Mouse (Mus musculus): ENCODE data around the gene Scp2d1.
A peak's percentile ranks its signal among the peaks of the same experiment; 100 is the strongest.
"Not testable (repeated sequence)": the region's sequence is repeated elsewhere in the genome, so short reads cannot be mapped to it uniquely, and the experiment has no call there.

Gene Scp2d1

DNA sequence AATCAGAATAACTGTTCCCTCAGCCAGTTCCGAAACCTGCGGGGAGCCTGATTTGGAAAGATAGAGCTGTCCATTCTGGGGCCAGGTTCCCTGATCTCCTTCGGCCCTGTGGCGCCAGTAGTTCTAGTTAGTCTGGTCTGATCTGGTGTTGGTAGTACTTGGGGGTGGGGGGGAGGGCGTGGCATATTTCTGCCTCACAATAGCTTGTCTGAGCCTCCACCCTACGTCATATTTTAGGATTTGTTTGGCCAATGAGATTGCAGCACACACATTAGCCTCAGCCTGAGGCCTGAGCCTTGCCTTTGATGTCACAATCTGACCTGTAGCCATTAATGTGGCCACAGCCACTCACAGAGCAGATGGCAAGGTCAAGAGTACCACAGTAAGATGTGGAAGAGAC is at the start of gene Scp2d1:
TSS of gene Scp2d1 (plus strand) at position 301 of the 400 bp plus-strand sequence.
- DNase-seq (ENCODE audit: low spot score), result not testable (repeated sequence)

- peak; percentile 7 for DNase-seq (ENCODE audit: low spot score)
These were observed 48.8 kb upstream of the Scp2d1 start for GRCm38 (mm10) chr2:144774636-144775160.

GRCm38 (mm10) chr2:144775626-144776025 is 47.8 kb upstream of the Scp2d1 start:
- no peak for DNase-seq (ENCODE audit: low spot score)

DNA sequence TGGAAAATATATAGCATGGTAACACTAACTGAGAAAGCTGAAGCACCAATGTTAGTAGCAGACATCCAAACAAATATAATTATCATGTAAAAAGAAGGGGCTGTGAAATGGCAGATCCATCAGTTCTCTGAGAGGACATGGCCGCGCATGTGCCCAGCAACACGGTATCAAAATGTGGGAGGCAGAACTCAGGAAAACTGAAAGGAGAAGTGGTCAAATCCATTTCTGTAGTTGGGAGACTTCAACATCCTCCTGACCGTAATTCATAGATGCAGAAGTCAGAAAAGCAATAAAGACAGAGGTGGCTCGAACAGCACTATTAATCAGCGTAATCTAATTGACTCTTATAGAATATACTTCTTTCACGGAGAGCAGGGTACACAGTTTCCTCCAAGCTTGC is 44.2 kb upstream of the Scp2d1 start:
- no peak for DNase-seq (ENCODE audit: low spot score)

DNA sequence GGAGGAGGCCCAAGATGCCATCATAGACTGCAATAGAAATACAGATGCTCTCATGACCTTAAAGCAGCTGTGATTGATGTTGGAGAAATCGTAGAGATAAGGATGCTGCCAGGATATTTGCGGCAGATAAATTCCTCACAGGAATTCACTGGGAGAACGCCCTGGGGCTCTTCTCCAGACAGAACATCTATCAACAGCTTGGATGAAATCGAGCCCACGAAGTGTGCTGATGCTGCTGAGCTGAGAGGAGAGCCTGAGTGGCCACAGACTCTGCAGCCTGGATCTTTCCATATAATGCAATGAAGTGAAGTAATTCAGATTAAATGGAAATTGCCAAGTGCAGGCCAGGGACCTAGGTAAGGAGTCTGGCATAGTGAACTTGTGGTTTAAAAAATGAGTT is 42.7 kb upstream of the Scp2d1 start:
- DNase-seq (ENCODE audit: low spot score), result no peak

GRCm38 (mm10) chr2:144781871-144782270 is 41.6 kb upstream of the Scp2d1 start:
- DNase-seq (ENCODE audit: low spot score), result no peak

DNA sequence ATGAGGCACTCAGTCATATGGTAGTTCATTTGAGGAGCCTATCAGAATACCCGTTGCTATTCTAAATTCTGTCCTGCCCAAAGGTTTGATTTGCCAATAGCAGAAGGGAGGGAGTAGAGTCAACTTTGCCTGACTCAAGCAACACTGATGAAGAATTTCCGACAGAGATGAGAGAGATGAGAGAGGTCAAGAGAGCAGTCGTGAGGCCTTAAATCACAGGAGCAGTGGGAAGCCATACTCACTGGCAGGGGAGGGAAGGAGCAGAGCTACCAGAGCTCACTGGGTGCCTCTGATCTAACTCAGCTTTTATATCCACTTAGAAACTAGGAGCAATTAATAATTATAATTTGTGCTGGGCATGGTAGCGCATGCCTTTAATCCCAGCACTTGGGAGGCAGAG is 41.0 kb upstream of the Scp2d1 start:
- no peak for DNase-seq (ENCODE audit: low spot score)

GRCm38 (mm10) chr2:144783190-144783589 is 40.3 kb upstream of the Scp2d1 start:
- no peak for DNase-seq (ENCODE audit: low spot score)

GRCm38 (mm10) chr2:144783831-144784230 is 39.6 kb upstream of the Scp2d1 start:
- DNase-seq (ENCODE audit: low spot score), result no peak

GRCm38 (mm10) chr2:144791671-144792294 is 31.7 kb upstream of the Scp2d1 start:
- DNase-seq (ENCODE audit: low spot score), result no peak

DNA sequence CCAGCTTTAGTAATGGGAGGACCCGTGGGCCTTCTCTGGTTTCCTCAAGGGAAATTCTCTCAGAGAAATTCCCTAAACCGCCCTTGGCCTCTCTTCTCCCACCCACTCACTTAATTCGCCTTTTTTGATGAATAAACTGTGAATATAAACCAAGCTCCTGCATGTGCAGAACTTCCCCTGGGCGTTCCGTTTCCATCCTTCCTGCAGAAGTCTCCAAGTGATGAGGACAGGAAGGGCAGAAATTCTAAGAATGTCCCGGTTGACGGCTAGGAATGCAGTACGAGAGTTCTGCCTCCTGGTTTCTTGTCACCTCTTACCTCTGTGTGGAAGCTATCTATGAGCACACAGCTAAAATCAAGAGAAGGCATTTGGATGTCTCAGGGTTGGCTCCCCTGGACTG is 25.9 kb upstream of the Scp2d1 start:
- DNase-seq (ENCODE audit: low spot score), result no peak

GRCm38 (mm10) chr2:144807766-144808754 is 15.4 kb upstream of the Scp2d1 start:
- DNase-seq (ENCODE audit: low spot score), result no peak

DNA sequence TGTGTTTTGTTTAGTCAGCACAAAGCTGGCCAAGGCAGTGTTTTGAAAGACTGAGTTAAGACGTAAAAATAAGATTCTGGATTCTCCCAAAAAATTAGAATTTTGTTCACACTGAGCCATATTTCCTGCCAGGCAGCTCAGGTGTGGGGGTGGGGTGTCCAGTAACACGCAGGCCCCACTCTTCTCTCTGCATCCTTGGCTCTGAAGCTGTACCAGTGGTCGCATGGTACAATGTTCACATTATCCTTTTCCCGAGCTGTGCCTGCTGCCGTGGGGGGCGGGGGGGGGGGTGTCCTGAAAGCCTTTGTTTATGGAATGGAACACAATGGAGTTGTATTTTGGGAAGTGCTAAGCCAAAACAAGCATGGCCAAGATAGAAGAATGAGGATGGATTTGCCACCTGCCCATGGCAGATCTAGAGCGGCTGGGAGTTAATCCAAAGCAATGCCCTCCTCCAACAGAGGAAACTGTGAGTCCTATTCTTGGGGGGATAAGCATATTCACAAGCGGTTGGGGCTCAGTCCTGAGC is 5.1 kb downstream of the Scp2d1 start:
- DNase-seq (ENCODE audit: low spot score), result no peak

DNA sequence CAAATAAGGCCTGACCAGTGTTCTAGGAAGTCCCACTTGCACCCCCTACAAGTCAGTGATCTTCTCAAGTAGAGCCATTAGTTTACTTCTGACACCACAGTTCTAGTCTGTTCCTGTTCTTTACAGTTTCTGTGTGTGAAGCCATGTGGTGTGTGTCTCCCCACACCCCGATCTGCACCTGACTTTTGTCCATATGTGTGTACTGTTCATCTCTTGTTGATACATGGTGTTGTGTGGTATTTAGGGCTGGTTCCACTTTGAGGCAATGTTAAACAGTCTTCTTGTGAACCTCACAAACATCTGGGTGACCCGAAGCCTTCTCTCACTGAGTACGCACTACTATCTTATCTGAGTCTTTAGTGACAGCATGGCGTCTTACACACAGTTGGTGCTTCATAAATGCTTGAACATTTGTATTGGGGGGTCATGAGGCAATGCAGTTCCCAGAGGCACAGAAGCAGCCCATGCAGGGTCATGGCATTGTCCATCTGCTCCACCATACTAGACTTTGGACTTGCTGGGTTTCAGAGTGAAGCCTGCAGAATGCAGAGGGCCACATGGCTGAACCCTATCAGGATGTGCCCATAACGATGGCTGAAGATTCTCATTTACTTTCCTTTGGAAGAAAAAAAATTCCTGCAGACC is 13.3 kb downstream of the Scp2d1 start:
- no peak for DNase-seq (ENCODE audit: low spot score)

DNA sequence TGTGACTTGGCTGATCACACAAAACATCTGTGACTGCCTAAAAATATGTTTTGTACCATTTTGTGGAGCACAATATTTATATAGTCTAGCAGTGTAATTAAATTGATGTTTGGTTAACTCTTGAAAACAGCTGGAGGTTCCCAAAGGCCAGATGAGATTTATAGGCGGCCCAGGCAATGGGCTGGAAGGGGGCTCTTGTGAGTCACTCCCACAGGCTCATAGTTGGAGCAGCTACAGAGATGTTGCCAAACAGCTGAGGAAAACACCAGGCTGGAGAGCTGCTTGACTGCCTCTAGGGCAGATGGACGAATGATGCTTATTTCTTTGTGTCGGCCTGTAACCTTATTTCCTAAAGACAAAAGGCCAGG is 13.8 kb downstream of the Scp2d1 start:
- DNase-seq (ENCODE audit: low spot score), result no peak

- no peak for DNase-seq (ENCODE audit: low spot score)
These were observed 45.4 kb downstream of the Scp2d1 start for GRCm38 (mm10) chr2:144868827-144869226.

Measured in MN1 (cell line).